Mouse (Mus musculus): ENCODE data around the gene Rnase11.
"Not testable (repeated sequence)": the region's sequence is repeated elsewhere in the genome, so short reads cannot be mapped to it uniquely, and the experiment has no call there.

Gene Rnase11

GRCm38 (mm10) chr14:51050063-51050462, at the start of gene Rnase11:
Gene Rnase11 (minus strand): TSS chr14:51050163.
- DNase-seq (ENCODE audit: low read depth, low spot score), result no peak

- DNase-seq (ENCODE audit: low read depth, low spot score), result no peak
These were observed 49.0 kb upstream of the Rnase11 start for GRCm38 (mm10) chr14:51098921-51099320.

- DNase-seq (ENCODE audit: low read depth, low spot score), result not testable (repeated sequence)
These were observed 48.3 kb upstream of the Rnase11 start for GRCm38 (mm10) chr14:51098300-51098699.

- no peak for DNase-seq (ENCODE audit: low read depth, low spot score)
These were observed 46.0 kb upstream of the Rnase11 start for GRCm38 (mm10) chr14:51095736-51096524.

GRCm38 (mm10) chr14:51094921-51095320, 45.0 kb upstream of the Rnase11 start:
- no peak for DNase-seq (ENCODE audit: low read depth, low spot score)

- DNase-seq (ENCODE audit: low read depth, low spot score), result no peak
These were observed 44.3 kb upstream of the Rnase11 start for GRCm38 (mm10) chr14:51094096-51094875.

GRCm38 (mm10) chr14:51093496-51093895, 43.5 kb upstream of the Rnase11 start:
- no peak for DNase-seq (ENCODE audit: low read depth, low spot score)

GRCm38 (mm10) chr14:51092073-51092620, 42.2 kb upstream of the Rnase11 start:
- no peak for DNase-seq (ENCODE audit: low read depth, low spot score)

- DNase-seq (ENCODE audit: low read depth, low spot score), result no peak
These were observed 41.2 kb upstream of the Rnase11 start, which contains the start of the genes Rnase4 and Ang for GRCm38 (mm10) chr14:51090921-51091900. Gene Rnase4 (plus strand): TSS chr14:51091077. Gene Ang (plus strand): TSS chr14:51091150.

GRCm38 (mm10) chr14:51090077-51090781, 40.3 kb upstream of the Rnase11 start:
- peak; percentile 65 for DNase-seq (ENCODE audit: low read depth, low spot score)

- no peak for DNase-seq (ENCODE audit: low read depth, low spot score)
These were observed 39.7 kb upstream of the Rnase11 start for GRCm38 (mm10) chr14:51089674-51090076.

GRCm38 (mm10) chr14:51088970-51089673, 39.2 kb upstream of the Rnase11 start:
- peak; percentile 92 for DNase-seq (ENCODE audit: low read depth, low spot score)

- peak; percentile 52 for DNase-seq (ENCODE audit: low read depth, low spot score)
These were observed 38.4 kb upstream of the Rnase11 start for GRCm38 (mm10) chr14:51088166-51088969.

- DNase-seq (ENCODE audit: low read depth, low spot score), result no peak
These were observed 37.8 kb upstream of the Rnase11 start for GRCm38 (mm10) chr14:51087762-51088161.

- no peak for DNase-seq (ENCODE audit: low read depth, low spot score)
These were observed 35.9 kb upstream of the Rnase11 start for GRCm38 (mm10) chr14:51085911-51086310.

GRCm38 (mm10) chr14:51085086-51085485, 35.1 kb upstream of the Rnase11 start:
- no peak for DNase-seq (ENCODE audit: low read depth, low spot score)

GRCm38 (mm10) chr14:51083805-51084204, 33.8 kb upstream of the Rnase11 start:
- DNase-seq (ENCODE audit: low read depth, low spot score), result no peak

GRCm38 (mm10) chr14:51082599-51083581, 32.9 kb upstream of the Rnase11 start:
- no peak for DNase-seq (ENCODE audit: low read depth, low spot score)

All from brain, embryonic 18.5 days (tissue).